Mouse (Mus musculus) midbrain, embryonic 14.5 days (tissue): ENCODE measurements at regions not wholly inside any gene's neighbourhood (a gene's known extent, or its start where the extent isn't known, plus 50 kb on each side); places are given as distances from the start of the nearest gene placed in this dataset.

Experiments
- ATAC-seq: fragments of 200-750 bp; cut with Nextera tagmentation; 2 replicates; pipeline ENCODE4 v1.8.0; 2017; ENCODE audit warnings: moderate number of reproducible peaks, moderate library complexity; ENCODE audit not compliant: low FRiP score, low TSS enrichment
- DNase-seq: peaks from one replicate; pipeline ENCODE4 v3.0.0-alpha.2; 2015
- H3K27ac ChIP-seq: fragments of 300-500 bp; sonication (generic); replicated peaks from 2 replicates; pipeline ENCODE4 v1.5.1; 2014; ENCODE audit warnings: mild to moderate bottlenecking, low read depth, low read length, moderate library complexity
- H3K27me3 ChIP-seq: fragments of 300-500 bp; sonication (generic); 2 replicates; pipeline ENCODE4 v1.6.1; 2014; ENCODE audit warnings: low read length, control low read depth, mixed read lengths; ENCODE audit not compliant: control insufficient read depth, insufficient read depth
- H3K36me3 ChIP-seq: fragments of 300-500 bp; sonication (generic); 2 replicates; pipeline ENCODE4 v1.6.1; 2014; ENCODE audit warnings: low read length, control low read depth; ENCODE audit not compliant: control insufficient read depth, insufficient read depth
- H3K4me1 ChIP-seq: fragments of 300-500 bp; sonication (generic); 2 replicates; pipeline ENCODE4 v1.6.1; 2014; ENCODE audit warnings: mild to moderate bottlenecking, antibody characterized with exemption, low read length, control low read depth; ENCODE audit not compliant: control insufficient read depth, insufficient read depth
- H3K4me2 ChIP-seq: fragments of 300-500 bp; sonication (generic); 2 replicates; pipeline ENCODE4 v1.6.1; 2014; ENCODE audit warnings: mild to moderate bottlenecking, low read length, moderate library complexity
- H3K4me3 ChIP-seq: fragments of 300-500 bp; sonication (generic); replicated peaks from 2 replicates; pipeline ENCODE4 v1.5.1; 2014; ENCODE audit warnings: low read depth, low read length
- H3K9ac ChIP-seq: fragments of 300-500 bp; sonication (generic); replicated peaks from 2 replicates; pipeline ENCODE4 v1.6.1; 2014; ENCODE audit warnings: mild to moderate bottlenecking, low read length, moderate library complexity
- H3K9me3 ChIP-seq: fragments of 300-500 bp; sonication (generic); 2 replicates; pipeline ENCODE4 v1.6.1; 2016; ENCODE audit warnings: low read length, control low read depth, mixed read lengths; ENCODE audit not compliant: control insufficient read depth
- WGBS: fragments of 180-500 bp; shearing (Covaris S2); extraction: QIAGEN DNeasy Blood & Tissue Kit; methylation state at CpG from one replicate; pipeline ENCODE4 v1.1.7; 2014; 5-methylcytosine and 5-hydroxymethylcytosine counted together

DNA sequence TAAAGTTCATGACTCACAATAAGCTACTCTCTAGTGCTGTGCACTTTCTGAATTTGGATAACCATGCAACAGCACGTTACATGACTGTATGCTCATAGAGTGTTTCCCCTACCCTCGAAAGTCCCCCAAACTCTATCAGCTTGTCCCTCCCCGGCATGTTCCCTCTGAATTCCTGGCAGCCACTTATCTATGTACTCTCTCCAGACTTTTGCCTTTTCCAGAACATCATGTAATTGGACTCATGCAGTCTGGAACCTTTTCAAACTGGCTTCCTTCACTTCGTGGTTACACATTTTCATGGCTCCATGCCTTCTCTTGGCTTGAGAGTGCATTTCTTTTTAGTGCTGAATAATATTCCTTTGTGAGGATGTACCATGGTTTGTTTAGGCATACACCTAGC lies 436.8 kb upstream of the Kif2a start:
- Histone ChIP-seq H3K27me3 (no peaks in the 10 kb centered on the region), H3K4me1 (0 out of 2 replicates have a peak, but pooled peaks cover 8% of the 10 kb centered on the region), H3K9ac (no peak overlapping the region), H3K4me2 (no peak overlapping the region), H3K4me3 (no peak overlapping the region), H3K36me3 (no peaks in the 10 kb centered on the region), H3K9me3 (no peaks in the 10 kb centered on the region), H3K27ac (no peak overlapping the region)
- WGBS: 86% methylated on average over 4 of the region's 4 CpGs
- no peak for DNase-seq
- ATAC-seq: no peak

DNA sequence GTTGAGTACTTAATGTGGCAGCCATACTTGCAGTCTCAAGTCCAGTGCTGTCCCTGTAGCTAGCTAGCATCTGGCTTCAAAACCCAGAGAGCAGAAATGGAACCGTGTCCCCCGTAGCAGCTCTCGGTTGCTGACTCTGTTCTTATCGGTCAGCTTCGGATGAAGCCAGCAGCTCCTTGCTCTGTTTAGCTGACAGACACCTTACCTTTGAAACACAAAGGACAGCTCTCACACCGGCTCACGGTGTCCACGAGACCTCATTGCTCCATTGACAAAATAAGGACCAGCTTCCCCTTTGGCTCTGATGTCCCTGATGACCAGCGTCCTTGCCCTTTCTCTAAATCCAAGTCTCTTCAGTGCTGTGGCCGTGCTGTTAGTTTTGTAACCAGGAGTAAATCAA lies 435.3 kb upstream of the Kif2a start:
- Histone ChIP-seq H3K27me3 (no peaks in the 10 kb centered on the region), H3K4me2 (no peak overlapping the region), H3K9ac (no peak overlapping the region), H3K27ac (no peak overlapping the region), H3K4me3 (no peak overlapping the region), H3K9me3 (no peaks in the 10 kb centered on the region), H3K4me1 (0 out of 2 replicates have a peak, but pooled peaks cover 8% of the 10 kb centered on the region), H3K36me3 (no peaks in the 10 kb centered on the region)
- WGBS: 90% methylated on average over 10 of the region's 10 CpGs
- ATAC-seq (no peak), DNase-seq (no peak)

DNA sequence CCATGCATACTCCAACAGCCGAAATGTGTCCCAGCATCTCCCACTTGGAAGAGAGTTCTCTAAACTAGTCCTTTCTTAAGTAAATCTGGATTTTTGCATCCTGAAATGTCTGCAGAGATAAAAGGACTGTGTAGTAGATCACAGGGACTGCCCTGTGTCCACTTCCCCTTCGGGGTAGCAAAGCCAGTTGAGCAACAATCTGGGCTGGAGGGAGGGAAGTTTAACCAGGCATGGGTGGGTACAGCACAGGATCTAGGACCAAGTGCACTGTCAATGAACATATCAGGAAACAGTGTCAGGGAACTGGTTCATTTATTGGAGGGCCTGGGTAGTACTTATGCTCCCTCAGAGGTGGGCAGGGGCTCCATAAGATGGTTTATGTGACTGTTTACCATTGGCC lies 434.5 kb upstream of the Kif2a start:
- Histone ChIP-seq H3K9ac (no peak overlapping the region), H3K9me3 (0 out of 2 replicates have a peak, but pooled peaks cover 5% of the 10 kb centered on the region), H3K36me3 (no peaks in the 10 kb centered on the region), H3K4me1 (0 out of 2 replicates have a peak, but pooled peaks cover 2% of the 10 kb centered on the region), H3K27me3 (no peaks in the 10 kb centered on the region), H3K27ac (no peak overlapping the region), H3K4me3 (no peak overlapping the region), H3K4me2 (no peak overlapping the region)
- DNase-seq: no peak
- WGBS: 72% methylated on average over 2 of the region's 2 CpGs
- no peak for ATAC-seq

DNA sequence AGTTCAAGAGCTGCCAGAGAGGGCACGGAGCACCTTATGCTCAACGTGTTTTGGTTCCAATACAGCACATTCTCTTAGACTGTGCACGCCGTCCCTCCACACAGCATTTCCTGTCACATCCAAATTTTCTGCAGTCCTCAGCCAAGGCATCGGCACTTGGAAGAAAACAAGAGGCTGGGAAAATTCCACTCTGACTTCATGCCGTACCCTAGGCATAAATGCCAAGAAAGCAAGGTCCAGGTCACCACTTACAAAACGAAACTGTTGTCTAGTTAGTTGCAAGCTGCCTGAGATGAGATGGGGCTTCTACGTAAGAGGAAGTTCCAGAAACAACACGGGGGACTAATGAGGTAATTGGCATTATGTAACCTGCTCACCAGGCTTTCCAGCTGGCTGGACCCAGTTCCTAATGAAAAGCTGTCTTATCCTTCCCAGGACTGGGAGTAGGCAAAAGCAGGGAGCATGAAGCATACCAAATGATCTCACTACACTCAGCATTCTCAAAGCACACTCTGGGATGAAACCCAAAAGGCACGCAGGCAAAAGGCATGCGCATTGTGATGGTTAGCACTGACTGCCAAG lies 427.8 kb upstream of the Kif2a start:
- peak; percentile 51 for DNase-seq
- H3K4me3 ChIP-seq: no peak overlapping the region

DNA sequence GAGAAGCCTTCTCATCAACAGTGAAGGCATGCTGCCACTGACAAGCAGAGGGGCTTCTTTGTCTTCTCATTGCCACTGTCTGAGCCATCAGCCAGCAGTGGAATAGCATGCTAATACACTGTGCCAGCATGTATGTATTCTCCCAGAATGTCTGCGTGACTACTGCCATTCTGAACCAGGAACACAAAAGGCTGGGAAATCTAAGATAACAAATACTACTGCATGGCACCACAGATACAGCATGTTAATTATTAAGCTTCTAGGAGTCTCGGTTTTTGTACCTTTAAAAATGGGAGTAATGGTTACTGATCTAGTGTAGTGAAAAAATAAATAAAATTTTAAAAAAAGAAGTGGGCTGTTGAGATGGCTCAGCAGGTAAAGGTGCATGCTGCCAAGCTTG lies 425.9 kb upstream of the Kif2a start:
- Histone ChIP-seq H3K9me3 (0 out of 2 replicates have a peak, but pooled peaks cover 5% of the 10 kb centered on the region), H3K4me2 (no peak overlapping the region), H3K9ac (no peak overlapping the region), H3K27me3 (no peaks in the 10 kb centered on the region), H3K27ac (no peak overlapping the region), H3K4me1 (no peaks in the 10 kb centered on the region), H3K4me3 (no peak overlapping the region), H3K36me3 (no peaks in the 10 kb centered on the region)
- no peak for ATAC-seq
- no peak for DNase-seq
- WGBS: 61% methylated on average over 2 of the region's 2 CpGs

More for the DNA sequence above, 427.8 kb upstream of the Kif2a start:
- ATAC-seq: peak; percentile 43; the same call in 1 of the 2 replicates
- H3K4me2 ChIP-seq: no peak overlapping the region
- H3K27ac ChIP-seq: no peak overlapping the region
- H3K27me3 ChIP-seq: no peaks in the 10 kb centered on the region
- no peaks in the 10 kb centered on the region for H3K4me1 ChIP-seq
- 77% methylated on average over 11 of the region's 11 CpGs for WGBS
- 0 out of 2 replicates have a peak, but pooled peaks cover 5% of the 10 kb centered on the region for H3K9me3 ChIP-seq
- no peaks in the 10 kb centered on the region for H3K36me3 ChIP-seq
- no peak overlapping the region for H3K9ac ChIP-seq

DNA sequence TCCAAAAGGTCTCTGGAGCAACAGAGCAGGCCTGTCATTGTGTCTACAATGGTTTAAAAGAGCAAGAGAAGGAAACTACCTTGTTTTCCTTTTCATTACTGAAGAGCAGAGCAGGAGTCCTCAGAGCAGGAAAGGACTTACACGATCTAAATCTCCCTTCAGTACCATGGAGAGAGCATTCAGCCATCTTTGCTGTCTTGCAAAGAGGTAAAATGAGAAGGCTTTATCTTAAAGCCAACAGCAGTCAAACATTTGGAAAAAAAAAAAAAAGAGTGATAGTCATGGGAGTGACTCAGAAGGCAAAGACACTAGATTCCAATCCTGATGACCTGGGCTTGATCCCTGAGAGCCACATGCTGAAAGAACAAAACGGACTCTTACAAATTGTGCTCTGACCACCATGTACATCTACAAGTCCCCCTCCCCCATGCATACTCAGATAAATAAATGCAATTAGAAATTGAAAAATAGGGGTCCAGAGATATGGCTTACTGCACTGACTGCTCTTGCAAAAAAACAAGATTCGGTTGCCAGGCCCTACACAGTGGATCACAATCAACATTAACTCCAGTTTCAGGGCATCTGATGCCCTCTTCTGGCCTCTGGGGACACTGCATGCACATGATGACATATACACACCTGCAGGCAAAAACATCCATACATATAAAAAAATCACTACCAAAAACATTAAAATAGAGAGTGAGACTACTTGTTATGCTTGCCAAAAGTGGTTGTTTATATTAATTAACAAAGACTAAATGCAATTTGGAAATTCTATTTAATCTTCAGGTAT lies 397.6 kb upstream of the Kif2a start:
- Histone ChIP-seq H3K4me3 (no peak overlapping the region), H3K27ac (no peak overlapping the region), H3K9me3 (no peaks in the 10 kb centered on the region), H3K9ac (no peak overlapping the region), H3K27me3 (no peaks in the 10 kb centered on the region), H3K4me2 (no peak overlapping the region), H3K4me1 (no peaks in the 10 kb centered on the region), H3K36me3 (no peaks in the 10 kb centered on the region)
- DNase-seq (no peak), ATAC-seq (no peak)
- WGBS: 81% methylated on average over 3 of the region's 3 CpGs

DNA sequence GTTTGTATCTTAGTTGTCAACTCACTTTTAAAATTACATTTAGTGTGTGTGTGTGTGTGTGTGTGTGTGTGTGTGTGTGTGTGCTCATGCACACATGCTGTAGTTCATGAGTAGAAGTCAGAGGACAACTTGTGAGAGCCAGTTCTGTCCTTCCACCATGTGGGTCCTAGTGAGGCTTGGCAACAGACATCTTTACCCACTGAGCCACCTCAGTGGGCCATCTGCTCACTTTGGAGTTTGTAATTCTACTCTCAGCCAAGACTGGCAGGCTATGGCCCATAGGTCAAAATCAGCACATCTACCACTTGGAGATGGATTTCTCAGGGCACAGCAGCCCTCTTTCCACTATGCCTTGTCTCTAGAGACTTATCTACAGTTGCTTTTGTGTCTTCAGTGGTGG lies 388.3 kb upstream of the Kif2a start:
- Histone ChIP-seq H3K4me2 (no peak overlapping the region), H3K9ac (no peak overlapping the region), H3K4me1 (no peaks in the 10 kb centered on the region), H3K36me3 (no peaks in the 10 kb centered on the region), H3K27me3 (no peaks in the 10 kb centered on the region), H3K4me3 (no peak overlapping the region), H3K27ac (no peak overlapping the region), H3K9me3 (no peaks in the 10 kb centered on the region)
- no peak for ATAC-seq
- no peak for DNase-seq

DNA sequence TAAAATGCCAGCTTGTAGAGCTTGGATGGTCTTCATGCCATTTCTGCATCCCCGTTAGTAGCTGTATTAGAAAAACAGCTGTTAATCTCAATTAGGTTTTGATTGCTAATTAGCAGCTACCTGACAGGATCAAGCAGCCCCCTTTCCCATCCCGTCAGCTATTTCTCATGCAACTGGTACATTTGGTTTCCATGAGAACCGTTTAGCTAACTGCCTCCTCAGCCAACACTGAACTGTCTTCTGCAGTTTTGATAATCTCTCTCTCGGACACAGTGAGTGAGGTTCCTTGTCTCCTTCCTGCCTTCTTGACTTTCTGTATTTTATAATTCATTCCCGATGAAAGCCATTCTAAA lies 385.7 kb upstream of the Kif2a start:
- no peaks in the 10 kb centered on the region for H3K9me3 ChIP-seq
- no peaks in the 10 kb centered on the region for H3K36me3 ChIP-seq
- no peaks in the 10 kb centered on the region for H3K27me3 ChIP-seq
- no peak overlapping the region for H3K4me2 ChIP-seq
- H3K4me1 ChIP-seq: no peaks in the 10 kb centered on the region
- ATAC-seq (no peak), DNase-seq (peak; percentile 41)
- 75% methylated on average over 5 of the region's 5 CpGs for WGBS
- H3K27ac ChIP-seq: peak overlapping the region; percentile 55
- no peak overlapping the region for H3K4me3 ChIP-seq
- H3K9ac ChIP-seq: no peak overlapping the region
